Mouse (Mus musculus): ENCODE measurements around the gene Gm42421. TPM values are rescaled to one million over a fixed set of nuclear protein-coding genes. Genes with fewer than 3 reads are reported as not detected.

The Gm42421 gene
- polyA plus RNA-seq, 1 experiment from 2014 or later, result 2.1 TPM

DNA sequence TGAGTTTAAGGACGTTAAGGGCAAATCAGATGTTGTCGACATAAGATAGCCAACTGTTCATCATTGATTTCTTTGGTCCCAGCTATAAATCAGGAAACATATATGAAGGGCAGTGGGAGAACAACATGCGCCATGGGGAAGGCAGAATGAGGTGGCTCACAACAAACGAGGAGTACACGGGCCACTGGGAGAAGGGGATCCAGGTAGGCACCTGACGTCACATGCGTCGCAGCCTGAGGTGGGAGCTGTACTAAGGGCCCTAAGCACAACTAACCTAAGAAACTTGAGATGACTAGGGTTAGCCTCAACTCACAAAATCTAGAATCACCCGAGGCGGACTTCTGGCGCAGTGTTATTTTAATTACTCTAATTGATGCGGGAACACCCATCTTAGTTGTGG lies 20.4 kb downstream of the Gm42421 start:
- Histone ChIP-seq H3K27me3 (replicated peaks) (no peaks in the 10 kb centered on the region), H3K4me2 (replicated peaks) (no peak overlapping the region), H3K4me3 (no peak overlapping the region), H3K36me3 (no peaks in the 10 kb centered on the region), H3K27ac (no peak overlapping the region), H3K9me3 (peaks cover 3% of the 10 kb centered on the region; the same call in 1 of the 2 replicates), H3K9ac (no peak overlapping the region), H3K4me1 (no peaks in the 10 kb centered on the region)
- no peak for ATAC-seq (ENCODE audit: low FRiP score, low read depth)
- 90% methylated on average over 12 of the region's 12 CpGs for WGBS

DNA sequence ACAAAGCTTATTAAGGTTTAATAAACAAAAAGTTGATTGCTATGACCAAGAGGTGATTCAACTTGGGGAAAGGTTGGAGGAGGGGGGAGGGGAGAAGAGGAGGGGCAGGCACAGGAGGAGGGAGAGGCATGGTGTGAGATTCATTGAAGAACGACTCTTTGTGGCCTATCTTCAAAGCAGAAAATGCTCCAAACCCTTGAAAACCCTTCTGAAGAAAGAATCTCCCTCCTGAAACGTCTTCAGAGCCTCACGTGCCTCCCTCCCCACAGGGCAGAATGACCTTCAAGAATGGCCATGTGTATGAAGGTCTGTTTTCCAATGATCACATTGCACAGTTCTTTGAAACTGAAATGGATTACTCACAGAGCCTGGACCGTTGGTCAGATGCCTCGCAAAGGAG lies 22.0 kb downstream of the Gm42421 start:
- H3K4me2 ChIP-seq (replicated peaks), result no peak overlapping the region
- no peak overlapping the region for H3K27ac ChIP-seq
- no peak overlapping the region for H3K4me3 ChIP-seq
- no peaks in the 10 kb centered on the region for H3K27me3 ChIP-seq (replicated peaks)
- H3K9me3 ChIP-seq, result peaks cover under 1% of the 10 kb centered on the region; the same call in 1 of the 2 replicates
- H3K4me1 ChIP-seq, result no peaks in the 10 kb centered on the region
- no peak overlapping the region for H3K9ac ChIP-seq
- 42% methylated on average over 5 of the region's 5 CpGs for WGBS
- no peaks in the 10 kb centered on the region for H3K36me3 ChIP-seq
- no peak for ATAC-seq (ENCODE audit: low FRiP score, low read depth)

- no peak for ATAC-seq (ENCODE audit: low FRiP score, low read depth)
- Histone ChIP-seq H3K4me1 (no peaks in the 10 kb centered on the region), H3K27me3 (replicated peaks) (no peaks in the 10 kb centered on the region), H3K27ac (no peak overlapping the region), H3K36me3 (no peaks in the 10 kb centered on the region), H3K4me3 (no peak overlapping the region), H3K4me2 (replicated peaks) (no peak overlapping the region), H3K9ac (no peak overlapping the region), H3K9me3 (no peaks in the 10 kb centered on the region)
- WGBS, result 93% methylated on average over 6 of the region's 6 CpGs
Measured at GRCm38 (mm10) chr5:143957101-143957500, 29.1 kb downstream of the Gm42421 start.

GRCm38 (mm10) chr5:143959551-143959950 lies 31.6 kb downstream of the Gm42421 start:
- ATAC-seq (ENCODE audit: low FRiP score, low read depth), result no peak
- H3K36me3 ChIP-seq, result no peaks in the 10 kb centered on the region
- H3K27me3 ChIP-seq (replicated peaks), result no peaks in the 10 kb centered on the region
- no peaks in the 10 kb centered on the region for H3K9me3 ChIP-seq
- H3K4me2 ChIP-seq (replicated peaks), result no peak overlapping the region
- H3K27ac ChIP-seq, result no peak overlapping the region
- 92% methylated on average over 11 of the region's 11 CpGs for WGBS
- H3K4me3 ChIP-seq, result no peak overlapping the region
- no peak overlapping the region for H3K9ac ChIP-seq
- no peaks in the 10 kb centered on the region for H3K4me1 ChIP-seq

GRCm38 (mm10) chr5:143961176-143961575 lies 33.2 kb downstream of the Gm42421 start:
- H3K4me1 ChIP-seq, result no peaks in the 10 kb centered on the region
- no peak overlapping the region for H3K27ac ChIP-seq
- H3K36me3 ChIP-seq, result no peaks in the 10 kb centered on the region
- H3K9me3 ChIP-seq, result no peaks in the 10 kb centered on the region
- no peak overlapping the region for H3K4me3 ChIP-seq
- H3K27me3 ChIP-seq (replicated peaks), result no peaks in the 10 kb centered on the region
- no peak for ATAC-seq (ENCODE audit: low FRiP score, low read depth)
- H3K4me2 ChIP-seq (replicated peaks), result no peak overlapping the region
- 88% methylated on average over 8 of the region's 8 CpGs for WGBS
- no peak overlapping the region for H3K9ac ChIP-seq

DNA sequence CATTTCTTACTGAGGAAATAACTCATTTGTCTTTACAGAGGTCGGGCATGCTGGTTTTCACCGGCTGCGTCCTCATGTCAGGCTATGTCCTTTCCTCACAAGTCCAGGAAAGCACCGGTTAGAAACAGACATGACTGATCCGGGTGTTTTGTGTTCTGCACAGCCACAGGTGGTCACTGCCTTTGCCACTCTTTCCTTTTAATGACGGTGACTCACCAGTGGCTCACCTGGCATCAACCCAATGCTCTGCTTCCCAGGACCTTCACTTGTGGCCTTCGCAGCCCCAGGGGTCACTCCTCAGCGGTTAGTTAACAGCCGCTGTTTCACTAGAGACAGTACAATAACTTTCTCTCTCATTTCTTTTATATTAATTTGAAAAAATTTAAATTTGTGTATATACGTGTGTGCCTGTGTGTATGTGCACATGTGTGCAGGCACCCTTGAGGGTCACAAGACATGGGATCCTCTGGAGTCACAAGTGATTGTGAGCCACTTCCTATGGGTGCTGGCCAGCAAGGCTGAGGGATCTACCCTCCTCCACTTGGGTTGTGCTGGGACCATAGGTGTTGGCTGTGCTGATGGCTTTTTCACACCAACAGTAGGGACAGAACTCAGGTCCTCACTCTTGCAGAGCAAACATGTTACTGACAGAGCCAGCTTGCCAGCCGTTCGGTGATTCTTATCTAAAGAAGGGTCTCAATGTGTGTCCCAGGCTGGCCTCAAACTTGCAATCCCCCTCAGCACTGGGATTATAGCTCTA lies 37.8 kb downstream of the Gm42421 start:
- Histone ChIP-seq H3K27ac (no peak overlapping the region), H3K9me3 (no peaks in the 10 kb centered on the region), H3K4me3 (no peak overlapping the region), H3K27me3 (replicated peaks) (no peaks in the 10 kb centered on the region), H3K4me2 (replicated peaks) (no peak overlapping the region), H3K4me1 (no peaks in the 10 kb centered on the region), H3K9ac (no peak overlapping the region), H3K36me3 (no peaks in the 10 kb centered on the region)
- 89% methylated on average over 12 of the region's 12 CpGs for WGBS
- no peak for ATAC-seq (ENCODE audit: low FRiP score, low read depth)

GRCm38 (mm10) chr5:143966671-143967070 lies 38.7 kb downstream of the Gm42421 start:
- Histone ChIP-seq H3K9ac (no peak overlapping the region), H3K36me3 (no peaks in the 10 kb centered on the region), H3K4me2 (replicated peaks) (no peak overlapping the region), H3K9me3 (no peaks in the 10 kb centered on the region), H3K27me3 (replicated peaks) (no peaks in the 10 kb centered on the region), H3K27ac (no peak overlapping the region), H3K4me1 (no peaks in the 10 kb centered on the region), H3K4me3 (no peak overlapping the region)
- 86% methylated on average over 12 of the region's 12 CpGs for WGBS
- no peak for ATAC-seq (ENCODE audit: low FRiP score, low read depth)

DNA sequence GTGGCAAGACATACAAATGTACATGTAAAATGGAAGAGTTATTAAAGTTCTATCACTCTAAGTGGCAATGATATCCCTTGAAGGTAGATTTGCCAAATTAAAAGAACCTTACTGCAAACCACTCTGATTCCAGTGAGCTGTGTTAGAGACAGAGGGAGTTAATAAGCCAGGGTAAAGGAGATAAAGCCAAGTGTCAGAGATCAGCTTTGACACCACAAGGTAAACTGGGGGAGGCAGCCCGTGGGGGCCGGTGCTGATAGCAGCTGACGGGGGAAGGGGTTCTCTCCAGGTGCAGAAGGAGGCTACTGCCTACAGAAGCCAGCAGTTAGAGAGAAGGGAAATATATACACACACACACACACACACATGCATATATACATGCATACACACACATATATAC lies 44.7 kb downstream of the Gm42421 start:
- no peaks in the 10 kb centered on the region for H3K27me3 ChIP-seq (replicated peaks)
- H3K4me2 ChIP-seq (replicated peaks), result no peak overlapping the region
- no peak for ATAC-seq (ENCODE audit: low FRiP score, low read depth)
- H3K36me3 ChIP-seq, result no peaks in the 10 kb centered on the region
- no peak overlapping the region for H3K27ac ChIP-seq
- H3K4me3 ChIP-seq, result no peak overlapping the region
- H3K9ac ChIP-seq, result no peak overlapping the region
- H3K9me3 ChIP-seq, result no peaks in the 10 kb centered on the region
- H3K4me1 ChIP-seq, result no peaks in the 10 kb centered on the region
- WGBS, result 67% methylated on average over 3 of the region's 3 CpGs

DNA sequence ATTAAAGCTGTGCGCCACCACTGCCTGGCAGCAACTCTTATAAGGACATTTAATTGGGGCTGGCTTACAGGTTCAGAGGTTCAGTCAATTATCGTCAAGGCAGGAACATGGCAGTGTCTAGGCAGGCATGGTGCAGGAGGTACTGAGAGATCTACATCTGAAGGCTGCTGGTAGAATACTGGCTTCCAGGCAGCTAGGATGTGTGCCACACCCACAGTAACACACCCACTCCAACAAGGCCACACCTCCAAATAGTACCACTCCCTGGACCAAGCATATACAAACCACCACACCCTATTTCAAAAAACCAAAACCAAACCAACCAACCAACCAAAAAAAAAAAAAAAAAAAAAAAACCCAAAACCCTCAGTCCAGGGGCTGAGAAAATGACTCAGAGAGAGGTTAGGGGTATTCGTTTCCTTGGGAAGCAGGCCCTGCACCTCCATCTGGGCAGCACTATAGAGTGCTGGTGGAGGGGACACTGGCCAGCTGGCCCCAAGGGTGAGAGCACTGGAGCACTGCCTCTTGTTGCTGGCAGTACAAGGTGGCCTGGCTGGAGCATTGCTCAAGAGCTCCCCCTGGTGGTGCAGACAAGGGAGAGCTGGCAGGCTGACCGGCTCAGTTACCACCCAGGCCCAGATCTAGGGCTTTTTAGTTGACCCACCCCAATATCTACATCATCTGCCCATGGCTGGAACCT lies 47.1 kb downstream of the Gm42421 start:
- Histone ChIP-seq H3K9ac (no peak overlapping the region), H3K4me3 (no peak overlapping the region), H3K27ac (no peak overlapping the region), H3K36me3 (no peaks in the 10 kb centered on the region), H3K27me3 (replicated peaks) (no peaks in the 10 kb centered on the region), H3K4me2 (replicated peaks) (no peak overlapping the region), H3K4me1 (no peaks in the 10 kb centered on the region), H3K9me3 (no peaks in the 10 kb centered on the region)
- ATAC-seq (ENCODE audit: low FRiP score, low read depth), result no peak
- WGBS, result 52% methylated on average over 4 of the region's 4 CpGs

DNA sequence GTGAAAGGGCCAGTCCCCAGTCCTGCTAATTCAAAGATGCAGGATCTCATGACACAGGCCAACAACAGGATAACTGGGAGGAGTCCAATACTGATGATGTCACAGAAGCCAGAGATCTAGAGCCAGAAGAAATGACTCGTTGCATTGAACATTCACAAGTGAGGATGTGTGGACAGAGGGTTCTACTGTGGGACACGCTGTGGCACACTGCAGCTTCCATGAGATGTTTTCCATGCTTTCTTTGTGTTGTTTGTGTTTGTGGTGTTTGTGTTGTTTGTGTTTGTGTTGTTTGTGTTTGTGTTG lies 47.6 kb downstream of the Gm42421 start:
- Histone ChIP-seq H3K4me1 (peaks cover 2% of the 10 kb centered on the region; the same call in 1 of the 2 replicates), H3K4me3 (no peak overlapping the region), H3K9me3 (no peaks in the 10 kb centered on the region), H3K27me3 (replicated peaks) (no peaks in the 10 kb centered on the region), H3K4me2 (replicated peaks) (no peak overlapping the region), H3K36me3 (no peaks in the 10 kb centered on the region), H3K9ac (no peak overlapping the region), H3K27ac (no peak overlapping the region)
- ATAC-seq (ENCODE audit: low FRiP score, low read depth), result no peak
- 85% methylated on average over 2 of the region's 2 CpGs for WGBS

- H3K4me2 ChIP-seq (replicated peaks), result no peak overlapping the region
- no peaks in the 10 kb centered on the region for H3K9me3 ChIP-seq
- H3K27me3 ChIP-seq (replicated peaks), result no peaks in the 10 kb centered on the region
- ATAC-seq (ENCODE audit: low FRiP score, low read depth), result no peak
- H3K9ac ChIP-seq, result no peak overlapping the region
- H3K27ac ChIP-seq, result no peak overlapping the region
- no peaks in the 10 kb centered on the region for H3K36me3 ChIP-seq
- H3K4me3 ChIP-seq, result no peak overlapping the region
- peaks cover 7% of the 10 kb centered on the region for H3K4me1 ChIP-seq
- WGBS, result 89% methylated on average over 11 of the region's 11 CpGs
Measured at GRCm38 (mm10) chr5:143976232-143976631, 48.3 kb downstream of the Gm42421 start.

DNA sequence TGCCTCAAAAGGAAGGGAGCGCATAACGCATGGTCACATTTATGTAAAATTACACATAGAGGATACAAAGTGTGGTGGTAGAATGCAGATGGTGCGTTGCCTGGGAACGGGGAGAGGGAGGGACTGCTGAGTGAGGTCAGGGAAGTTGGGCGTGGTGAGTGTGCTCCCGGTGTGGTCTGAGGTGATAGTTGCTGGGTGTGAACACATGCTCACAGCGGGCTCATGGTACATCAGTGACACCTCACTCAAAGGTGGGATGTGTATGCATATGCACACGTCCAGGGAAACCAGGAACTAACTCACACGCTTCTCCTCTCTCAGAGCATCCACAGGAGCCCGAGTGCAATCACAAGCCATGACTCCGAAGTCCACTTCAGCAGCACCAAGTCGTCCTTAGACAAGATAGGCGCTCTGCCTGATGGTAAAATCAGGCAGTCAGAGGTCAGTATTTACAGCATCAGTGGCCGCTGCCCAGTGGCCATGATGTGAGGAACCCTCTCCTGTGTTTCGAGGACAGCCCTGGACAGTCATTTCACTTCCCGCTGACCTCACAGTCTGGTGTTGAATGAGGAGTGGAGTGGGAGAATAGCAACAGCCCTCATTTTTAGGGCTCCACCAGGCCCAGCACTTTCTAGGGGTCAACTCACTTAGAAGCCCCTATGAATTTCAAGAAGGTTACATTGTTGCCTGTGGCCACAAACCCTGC lies 48.9 kb downstream of the Gm42421 start:
- Histone ChIP-seq H3K4me3 (no peak overlapping the region), H3K4me1 (peaks cover 7% of the 10 kb centered on the region), H3K4me2 (replicated peaks) (no peak overlapping the region), H3K27me3 (replicated peaks) (no peaks in the 10 kb centered on the region), H3K9ac (no peak overlapping the region), H3K27ac (no peak overlapping the region), H3K9me3 (no peaks in the 10 kb centered on the region), H3K36me3 (no peaks in the 10 kb centered on the region)
- ATAC-seq (ENCODE audit: low FRiP score, low read depth), result no peak
- 80% methylated on average over 16 of the region's 16 CpGs for WGBS
